Mouse (Mus musculus) heart, embryonic 12.5 days (tissue): ENCODE data around the gene Sptan1. TPM values are rescaled to one million over a fixed set of nuclear protein-coding genes. Genes with fewer than 3 reads are reported as not detected.

Source experiments
- ATAC-seq: fragments of 200-750 bp; cut with Nextera tagmentation; 2 replicates; pipeline ENCODE4 v1.8.0; 2017; ENCODE audit warnings: moderate TSS enrichment, moderate library complexity; ENCODE audit not compliant: insufficient number of reproducible peaks, low FRiP score
- H3K27ac ChIP-seq: fragments of 300-500 bp; sonication (generic); 2 replicates; pipeline ENCODE4 v1.5.1; 2016; ENCODE audit warnings: mild to moderate bottlenecking, moderate library complexity; ENCODE audit not compliant: poor library complexity, severe bottlenecking
- H3K27me3 ChIP-seq: fragments of 300-500 bp; sonication (generic); replicated peaks from 2 replicates; pipeline ENCODE4 v1.6.1; 2016; ENCODE audit warnings: mild to moderate bottlenecking, moderate library complexity
- H3K36me3 ChIP-seq: fragments of 300-500 bp; sonication (generic); 2 replicates; pipeline ENCODE4 v1.6.1; 2016; ENCODE audit warnings: mild to moderate bottlenecking, moderate library complexity
- H3K4me1 ChIP-seq: fragments of 300-500 bp; sonication (generic); replicated peaks from 2 replicates; pipeline ENCODE4 v1.6.1; 2016; ENCODE audit warnings: mild to moderate bottlenecking
- H3K4me2 ChIP-seq: fragments of 300-500 bp; sonication (generic); 2 replicates; pipeline ENCODE4 v1.6.1; 2016; ENCODE audit warnings: mild to moderate bottlenecking, moderate library complexity
- H3K4me3 ChIP-seq: fragments of 300-500 bp; sonication (generic); 2 replicates; pipeline ENCODE4 v1.5.1; 2016; ENCODE audit warnings: mild to moderate bottlenecking
- H3K9ac ChIP-seq: fragments of 300-500 bp; sonication (generic); 2 replicates; pipeline ENCODE4 v1.6.1; 2016; ENCODE audit warnings: mild to moderate bottlenecking, moderate library complexity
- H3K9me3 ChIP-seq: fragments of 300-500 bp; sonication (generic); replicated peaks from 2 replicates; pipeline ENCODE4 v1.6.1; 2016; ENCODE audit warnings: mild to moderate bottlenecking, moderate library complexity
- WGBS: fragments of 180-500 bp; shearing (Covaris S2); methylation state at CpG from one replicate; pipeline ENCODE4 v1.1.7; 2016; 5-methylcytosine and 5-hydroxymethylcytosine counted together
- microRNA-seq: library from miRNA; unstranded; fragments of <30 nt; microRNA quantifications from one replicate; pipeline ENCODE4, GENCODE M21; 2017
- polyA plus RNA-seq: library from polyadenylated mRNA; unstranded; fragments of >200 nt; fragmentation: Nextera tagmentation; extraction: Ambion mirVana; gene quantifications from 2 replicates; pipeline ENCODE4 v1.2.1, GENCODE M21; 2016

Sptan1 gene
- polyA plus RNA-seq, 1 experiment from 2014 or later = 124 TPM

GRCm38 (mm10) chr2:30073285-30073684, 107.9 kb downstream of the Sptan1 start:
- Histone ChIP-seq H3K4me1 (peaks cover 8% of the 10 kb centered on the region), H3K4me2 (no peak overlapping the region), H3K36me3 (peaks cover 39% of the 10 kb centered on the region), H3K27me3 (no peaks in the 10 kb centered on the region), H3K4me3 (no peak overlapping the region), H3K9me3 (no peaks in the 10 kb centered on the region), H3K27ac (no peak overlapping the region), H3K9ac (no peak overlapping the region)
- WGBS = 82% methylated on average over 3 of the region's 3 CpGs
- no peak for ATAC-seq

GRCm38 (mm10) chr2:30075625-30076024, 110.3 kb downstream of the Sptan1 start:
- no peak overlapping the region for H3K4me3 ChIP-seq
- H3K9me3 ChIP-seq = no peaks in the 10 kb centered on the region
- 74% methylated on average over 3 of the region's 3 CpGs for WGBS
- H3K27me3 ChIP-seq = no peaks in the 10 kb centered on the region
- no peak overlapping the region for H3K27ac ChIP-seq
- no peak overlapping the region for H3K9ac ChIP-seq
- H3K4me2 ChIP-seq = no peak overlapping the region
- ATAC-seq = no peak
- peaks cover 27% of the 10 kb centered on the region for H3K4me1 ChIP-seq
- peaks cover 19% of the 10 kb centered on the region for H3K36me3 ChIP-seq

- H3K9ac ChIP-seq = no peak overlapping the region
- peaks cover 28% of the 10 kb centered on the region for H3K4me1 ChIP-seq
- no peaks in the 10 kb centered on the region for H3K9me3 ChIP-seq
- WGBS = 93% methylated on average over 9 of the region's 9 CpGs
- no peak for ATAC-seq
- no peaks in the 10 kb centered on the region for H3K27me3 ChIP-seq
- H3K27ac ChIP-seq = no peak overlapping the region
- H3K36me3 ChIP-seq = peaks cover 19% of the 10 kb centered on the region
- no peak overlapping the region for H3K4me2 ChIP-seq
- no peak overlapping the region for H3K4me3 ChIP-seq
Observed at GRCm38 (mm10) chr2:30076439-30076838, 111.1 kb downstream of the Sptan1 start.

- WGBS = 67% methylated on average over 6 of the region's 6 CpGs
- Histone ChIP-seq H3K4me1 (peaks cover 28% of the 10 kb centered on the region), H3K4me3 (peak overlapping the region; percentile 59), H3K36me3 (peaks cover 19% of the 10 kb centered on the region), H3K4me2 (peak overlapping the region; percentile 93), H3K27me3 (no peaks in the 10 kb centered on the region), H3K9me3 (no peaks in the 10 kb centered on the region), H3K27ac (no peak overlapping the region), H3K9ac (peak overlapping the region; percentile 77; the same call in 1 of the 2 replicates)
- ATAC-seq = no peak
Observed at GRCm38 (mm10) chr2:30076959-30077358, 111.6 kb downstream of the Sptan1 start.

- H3K4me3 ChIP-seq = peak within 1 kb of the TSS; percentile 59
- H3K4me1 ChIP-seq = peaks cover 28% of the 10 kb centered on the region
- peaks cover 16% of the 10 kb centered on the region for H3K36me3 ChIP-seq
- ATAC-seq = peak; percentile 75
- peak within 1 kb of the TSS; percentile 93 for H3K4me2 ChIP-seq
- H3K9me3 ChIP-seq = no peaks in the 10 kb centered on the region
- 1% methylated on average over 53 of the region's 53 CpGs for WGBS
- H3K9ac ChIP-seq = peak within 1 kb of the TSS; percentile 77
- no peaks in the 10 kb centered on the region for H3K27me3 ChIP-seq
- H3K27ac ChIP-seq = peak within 1 kb of the TSS; percentile 91
Observed at GRCm38 (mm10) chr2:30077502-30078348, 112.4 kb downstream of the Sptan1 start, which contains the start of gene Pkn3. Gene Pkn3, plus strand, starts transcription at chr2:30077684.

GRCm38 (mm10) chr2:30078349-30078712, 113.0 kb downstream of the Sptan1 start:
- H3K36me3 ChIP-seq = peaks cover 10% of the 10 kb centered on the region
- ATAC-seq = peak; percentile 71
- H3K27ac ChIP-seq = peak overlapping the region; percentile 91
- 14% methylated on average over 10 of the region's 10 CpGs for WGBS
- peaks cover 28% of the 10 kb centered on the region for H3K4me1 ChIP-seq
- H3K9ac ChIP-seq = peak overlapping the region; percentile 52; the same call in 1 of the 2 replicates
- peak overlapping the region; percentile 93 for H3K4me2 ChIP-seq
- H3K27me3 ChIP-seq = no peaks in the 10 kb centered on the region
- peak overlapping the region; percentile 59 for H3K4me3 ChIP-seq
- no peaks in the 10 kb centered on the region for H3K9me3 ChIP-seq

- 63% methylated on average over 4 of the region's 4 CpGs for WGBS
- H3K36me3 ChIP-seq = 0 out of 2 replicates have a peak, but pooled peaks cover 8% of the 10 kb centered on the region
Observed at GRCm38 (mm10) chr2:30078760-30079159, 113.4 kb downstream of the Sptan1 start.

GRCm38 (mm10) chr2:30080181-30080800, 114.9 kb downstream of the Sptan1 start:
- 78% methylated on average over 15 of the region's 15 CpGs for WGBS
- no peaks in the 10 kb centered on the region for H3K9me3 ChIP-seq
- no peaks in the 10 kb centered on the region for H3K27me3 ChIP-seq
- peak overlapping the region; percentile 52; the same call in 1 of the 2 replicates for H3K9ac ChIP-seq
- no peak overlapping the region for H3K27ac ChIP-seq
- H3K4me2 ChIP-seq = peak overlapping the region; percentile 93; the same call in 1 of the 2 replicates
- H3K4me1 ChIP-seq = peaks cover 35% of the 10 kb centered on the region
- H3K4me3 ChIP-seq = no peak overlapping the region
- no peak for ATAC-seq
- 0 out of 2 replicates have a peak, but pooled peaks cover 8% of the 10 kb centered on the region for H3K36me3 ChIP-seq

More at GRCm38 (mm10) chr2:30078760-30079159, 113.4 kb downstream of the Sptan1 start:
- peaks cover 28% of the 10 kb centered on the region for H3K4me1 ChIP-seq
- H3K9ac ChIP-seq = peak overlapping the region; percentile 52
- no peaks in the 10 kb centered on the region for H3K9me3 ChIP-seq
- H3K4me2 ChIP-seq = peak overlapping the region; percentile 93
- H3K4me3 ChIP-seq = peak overlapping the region; percentile 59
- ATAC-seq = no peak
- H3K27ac ChIP-seq = peak overlapping the region; percentile 91
- H3K27me3 ChIP-seq = no peaks in the 10 kb centered on the region

Small RNAs within 50 kb of the gene (microRNA-seq; reads per million reads assigned to microRNA genes)
- gene Mir6997 = 0.94 reads per million

Other genes starting within 250 kb of the Sptan1 start
- not detected in 2 replicates for gene Gm13420, start 213.9 kb upstream of the Sptan1 start, polyA plus RNA-seq
- 0.44 TPM in 1 of 2 replicates, not detected in the other for gene Gm13547, start 206.2 kb upstream of the Sptan1 start, polyA plus RNA-seq
- gene Coq4, start 178.1 kb upstream of the Sptan1 start, polyA plus RNA-seq = 21.8 and 23.8 TPM in 2 replicates
- gene Trub2, start 177.1 kb upstream of the Sptan1 start, polyA plus RNA-seq = 25.8 and 26.6 TPM in 2 replicates
- 10.9 and 11.0 TPM in 2 replicates for gene Slc27a4, start 162.9 kb upstream of the Sptan1 start, polyA plus RNA-seq
- gene Urm1, start 145.5 kb upstream of the Sptan1 start, polyA plus RNA-seq = 15.6 and 15.7 TPM in 2 replicates
- 24.7 and 26.9 TPM in 2 replicates for gene Cercam, start 96.4 kb upstream of the Sptan1 start, polyA plus RNA-seq
- 64.1 and 72.2 TPM in 2 replicates for gene Odf2, start 76.3 kb upstream of the Sptan1 start, polyA plus RNA-seq
- gene Gle1, start 30.1 kb upstream of the Sptan1 start, polyA plus RNA-seq = 42.8 and 43.3 TPM in 2 replicates
- gene Wdr34, start 83.3 kb downstream of the Sptan1 start, polyA plus RNA-seq = 15.8 and 15.9 TPM in 2 replicates
- gene Set, start 91.8 kb downstream of the Sptan1 start, polyA plus RNA-seq = 297 and 306 TPM in 2 replicates
- 19.6 and 21.5 TPM in 2 replicates for gene Pkn3, start 112.1 kb downstream of the Sptan1 start, polyA plus RNA-seq
- gene Zdhhc12, start 128.1 kb downstream of the Sptan1 start, polyA plus RNA-seq = 49.8 and 50.4 TPM in 2 replicates
- gene Zer1, start 159.0 kb downstream of the Sptan1 start, polyA plus RNA-seq = 5.7 and 6.1 TPM in 2 replicates
- gene Tbc1d13, start 168.2 kb downstream of the Sptan1 start, polyA plus RNA-seq = 5.4 and 5.8 TPM in 2 replicates
- 37.0 and 39.7 TPM in 2 replicates for gene Endog, start 205.9 kb downstream of the Sptan1 start, polyA plus RNA-seq
- gene Spout1, start 212.9 kb downstream of the Sptan1 start, polyA plus RNA-seq = 34.8 and 35.5 TPM in 2 replicates
- 14.0 and 14.9 TPM in 2 replicates for gene Kyat1, start 240.3 kb downstream of the Sptan1 start, polyA plus RNA-seq